Mouse (Mus musculus): ENCODE measurements around the gene Slc22a21. TPM values are rescaled to one million over a fixed set of nuclear protein-coding genes. Genes with fewer than 3 reads are reported as not detected.
"Not testable (repeated sequence)": the region's sequence is repeated elsewhere in the genome, so short reads cannot be mapped to it uniquely, and the experiment has no call there.

The Slc22a21 gene
- total RNA-seq, 1 experiment: 2.3 TPM

- Histone ChIP-seq H3K9me3 (ENCODE audit: control insufficient read depth, insufficient read depth, low read depth, low read length) (no peaks in the 10 kb centered on the region), H3K4me3 (ENCODE audit: insufficient read depth in 1 of 2, low read depth in 1 of 2, low read length in 2 of 2, poor library complexity in 1 of 2, severe bottlenecking in 1 of 2) (no peak overlapping the region), H3K27ac (ENCODE audit: insufficient read depth, low read depth, low read length, poor library complexity, severe bottlenecking) (no peak overlapping the region), H3K4me1 (ENCODE audit: control insufficient read depth in 2 of 2, insufficient read depth in 2 of 2, low read length in 2 of 2, poor library complexity in 1 of 2) (peaks cover 0 to 3% of the 10 kb centered on the region in 2 experiments; a peak in 2 of 4 replicates), H3K9ac (ENCODE audit: insufficient read depth, low read depth, low read length, poor library complexity, severe bottlenecking) (no peak overlapping the region), H3K36me3 (ENCODE audit: control insufficient read depth, insufficient read depth, low read length, poor library complexity, severe bottlenecking) (no peaks in the 10 kb centered on the region)
- in situ Hi-C loops (cut with MboI; ENCODE audit: low sequenced_read_pairs in 2 of 2, unreplicated experiment in 2 of 2): no loop called here
- TF ChIP-seq CHD2 (IDR thresholded peaks at IDR 0.05; ENCODE audit: low read depth, low read length) (no peak), MAFK (IDR thresholded peaks at IDR 0.05; ENCODE audit: insufficient read depth, low read depth, low read length) (no peak), ZNF384 (IDR thresholded peaks at IDR 0.05; ENCODE audit: low read depth, low read length) (no peak)
- no peak for DNase-seq (ENCODE audit: low read depth, low spot score)
Observed at GRCm38 (mm10) chr11:53981396-53981795, 1.3 kb upstream of the Slc22a21 start.

GRCm38 (mm10) chr11:53979456-53979787, 710 bp downstream of the Slc22a21 start:
- DNase-seq (ENCODE audit: low read depth, low spot score); H3K27ac ChIP-seq (ENCODE audit: insufficient read depth, low read depth, low read length, poor library complexity, severe bottlenecking); in situ Hi-C loops (cut with MboI; ENCODE audit: low sequenced_read_pairs in 2 of 2, unreplicated experiment in 2 of 2); H3K4me1 ChIP-seq (ENCODE audit: control insufficient read depth in 2 of 2, insufficient read depth in 2 of 2, low read length in 2 of 2, poor library complexity in 1 of 2); H3K36me3 ChIP-seq (ENCODE audit: control insufficient read depth, insufficient read depth, low read length, poor library complexity, severe bottlenecking); H3K9me3 ChIP-seq (ENCODE audit: control insufficient read depth, insufficient read depth, low read depth, low read length): not testable (repeated sequence)
- peak overlapping the region; percentile 74; the same call in 1 of the 2 replicates for H3K9ac ChIP-seq (ENCODE audit: insufficient read depth, low read depth, low read length, poor library complexity, severe bottlenecking)
- H3K4me3 ChIP-seq (ENCODE audit: insufficient read depth in 1 of 2, low read depth in 1 of 2, low read length in 2 of 2, poor library complexity in 1 of 2, severe bottlenecking in 1 of 2): peak overlapping the region; percentile 78 to 87

- no peak for DNase-seq (ENCODE audit: low read depth, low spot score)
- no peak overlapping the region for H3K9ac ChIP-seq (ENCODE audit: insufficient read depth, low read depth, low read length, poor library complexity, severe bottlenecking)
- no peaks in the 10 kb centered on the region for H3K36me3 ChIP-seq (ENCODE audit: control insufficient read depth, insufficient read depth, low read length, poor library complexity, severe bottlenecking)
- no peaks in the 10 kb centered on the region for H3K9me3 ChIP-seq (ENCODE audit: control insufficient read depth, insufficient read depth, low read depth, low read length)
- in situ Hi-C loops (cut with MboI; ENCODE audit: low sequenced_read_pairs in 2 of 2, unreplicated experiment in 2 of 2): no loop called here
- TF ChIP-seq CHD2 (IDR thresholded peaks at IDR 0.05; ENCODE audit: low read depth, low read length): no peak
- no peak for TF ChIP-seq HCFC1 (IDR thresholded peaks at IDR 0.05; ENCODE audit: borderline replicate concordance, insufficient read depth, low read length)
- no peak for TF ChIP-seq ZNF384 (IDR thresholded peaks at IDR 0.05; ENCODE audit: low read depth, low read length)
- TF ChIP-seq ZC3H11A (IDR thresholded peaks at IDR 0.05; ENCODE audit: borderline replicate concordance, low read depth, low read length): no peak
- TF ChIP-seq MAFK (IDR thresholded peaks at IDR 0.05; ENCODE audit: insufficient read depth, low read depth, low read length): no peak
- peaks cover 0 to 3% of the 10 kb centered on the region in 2 experiments; a peak in 1 of 4 replicates for H3K4me1 ChIP-seq (ENCODE audit: control insufficient read depth in 2 of 2, insufficient read depth in 2 of 2, low read length in 2 of 2, poor library complexity in 1 of 2)
- no peak overlapping the region for H3K27ac ChIP-seq (ENCODE audit: insufficient read depth, low read depth, low read length, poor library complexity, severe bottlenecking)
- no peak overlapping the region for H3K4me3 ChIP-seq (ENCODE audit: insufficient read depth in 1 of 2, low read depth in 1 of 2, low read length in 2 of 2, poor library complexity in 1 of 2, severe bottlenecking in 1 of 2)
Observed at GRCm38 (mm10) chr11:53977672-53978071, 2.5 kb downstream of the Slc22a21 start.

GRCm38 (mm10) chr11:53975559-53975958, 4.6 kb downstream of the Slc22a21 start:
- in situ Hi-C loops (cut with MboI; ENCODE audit: low sequenced_read_pairs in 2 of 2, unreplicated experiment in 2 of 2): no loop called here
- H3K9me3 ChIP-seq (ENCODE audit: control insufficient read depth, insufficient read depth, low read depth, low read length): no peaks in the 10 kb centered on the region
- H3K27ac ChIP-seq (ENCODE audit: insufficient read depth, low read depth, low read length, poor library complexity, severe bottlenecking): no peak overlapping the region
- no peak overlapping the region for H3K9ac ChIP-seq (ENCODE audit: insufficient read depth, low read depth, low read length, poor library complexity, severe bottlenecking)
- no peak for DNase-seq (ENCODE audit: low read depth, low spot score)
- H3K36me3 ChIP-seq (ENCODE audit: control insufficient read depth, insufficient read depth, low read length, poor library complexity, severe bottlenecking): no peaks in the 10 kb centered on the region
- TF ChIP-seq MAFK (IDR thresholded peaks at IDR 0.05; ENCODE audit: insufficient read depth, low read depth, low read length): no peak
- TF ChIP-seq HCFC1 (IDR thresholded peaks at IDR 0.05; ENCODE audit: borderline replicate concordance, insufficient read depth, low read length): no peak
- no peak for TF ChIP-seq ZC3H11A (IDR thresholded peaks at IDR 0.05; ENCODE audit: borderline replicate concordance, low read depth, low read length)
- TF ChIP-seq ZNF384 (IDR thresholded peaks at IDR 0.05; ENCODE audit: low read depth, low read length): no peak
- no peak for TF ChIP-seq CHD2 (IDR thresholded peaks at IDR 0.05; ENCODE audit: low read depth, low read length)
- H3K4me3 ChIP-seq (ENCODE audit: insufficient read depth in 1 of 2, low read depth in 1 of 2, low read length in 2 of 2, poor library complexity in 1 of 2, severe bottlenecking in 1 of 2): no peak overlapping the region
- peaks cover 0 to 3% of the 10 kb centered on the region in 2 experiments; a peak in 1 of 4 replicates for H3K4me1 ChIP-seq (ENCODE audit: control insufficient read depth in 2 of 2, insufficient read depth in 2 of 2, low read length in 2 of 2, poor library complexity in 1 of 2)

GRCm38 (mm10) chr11:53958984-53959383, 21.1 kb downstream of the Slc22a21 start:
- Histone ChIP-seq H3K9ac (ENCODE audit: insufficient read depth, low read depth, low read length, poor library complexity, severe bottlenecking) (no peak overlapping the region), H3K4me3 (ENCODE audit: insufficient read depth in 1 of 2, low read depth in 1 of 2, low read length in 2 of 2, poor library complexity in 1 of 2, severe bottlenecking in 1 of 2) (no peak overlapping the region), H3K27ac (ENCODE audit: insufficient read depth, low read depth, low read length, poor library complexity, severe bottlenecking) (no peak overlapping the region), H3K4me1 (ENCODE audit: control insufficient read depth in 2 of 2, insufficient read depth in 2 of 2, low read length in 2 of 2, poor library complexity in 1 of 2) (no peaks in the 10 kb centered on the region), H3K9me3 (ENCODE audit: control insufficient read depth, insufficient read depth, low read depth, low read length) (no peaks in the 10 kb centered on the region), H3K36me3 (ENCODE audit: control insufficient read depth, insufficient read depth, low read length, poor library complexity, severe bottlenecking) (no peaks in the 10 kb centered on the region)
- TF ChIP-seq MAFK (IDR thresholded peaks at IDR 0.05; ENCODE audit: insufficient read depth, low read depth, low read length) (no peak), HCFC1 (IDR thresholded peaks at IDR 0.05; ENCODE audit: borderline replicate concordance, insufficient read depth, low read length) (no peak), CHD2 (IDR thresholded peaks at IDR 0.05; ENCODE audit: low read depth, low read length) (no peak), ZNF384 (IDR thresholded peaks at IDR 0.05; ENCODE audit: low read depth, low read length) (no peak), ZC3H11A (IDR thresholded peaks at IDR 0.05; ENCODE audit: borderline replicate concordance, low read depth, low read length) (no peak)
- no peak for DNase-seq (ENCODE audit: low read depth, low spot score)
- in situ Hi-C loops (cut with MboI; ENCODE audit: low sequenced_read_pairs in 2 of 2, unreplicated experiment in 2 of 2): no loop called here

GRCm38 (mm10) chr11:53958176-53958575, 22.0 kb downstream of the Slc22a21 start:
- H3K4me3 ChIP-seq (ENCODE audit: insufficient read depth in 1 of 2, low read depth in 1 of 2, low read length in 2 of 2, poor library complexity in 1 of 2, severe bottlenecking in 1 of 2); H3K4me1 ChIP-seq (ENCODE audit: control insufficient read depth in 2 of 2, insufficient read depth in 2 of 2, low read length in 2 of 2, poor library complexity in 1 of 2); H3K9ac ChIP-seq (ENCODE audit: insufficient read depth, low read depth, low read length, poor library complexity, severe bottlenecking); H3K36me3 ChIP-seq (ENCODE audit: control insufficient read depth, insufficient read depth, low read length, poor library complexity, severe bottlenecking); in situ Hi-C loops (cut with MboI; ENCODE audit: low sequenced_read_pairs in 2 of 2, unreplicated experiment in 2 of 2); H3K9me3 ChIP-seq (ENCODE audit: control insufficient read depth, insufficient read depth, low read depth, low read length); H3K27ac ChIP-seq (ENCODE audit: insufficient read depth, low read depth, low read length, poor library complexity, severe bottlenecking): not testable (repeated sequence)
- DNase-seq (ENCODE audit: low read depth, low spot score): peak; percentile 21

Measured in ES-E14 (cell line).